Mouse (Mus musculus): ENCODE measurements around the gene Spag5. TPM values are rescaled to one million over a fixed set of nuclear protein-coding genes. Genes with fewer than 3 reads are reported as not detected.

Gene Spag5
- polyA plus RNA-seq, 1 experiment from 2014 or later: 21.6 TPM

DNA sequence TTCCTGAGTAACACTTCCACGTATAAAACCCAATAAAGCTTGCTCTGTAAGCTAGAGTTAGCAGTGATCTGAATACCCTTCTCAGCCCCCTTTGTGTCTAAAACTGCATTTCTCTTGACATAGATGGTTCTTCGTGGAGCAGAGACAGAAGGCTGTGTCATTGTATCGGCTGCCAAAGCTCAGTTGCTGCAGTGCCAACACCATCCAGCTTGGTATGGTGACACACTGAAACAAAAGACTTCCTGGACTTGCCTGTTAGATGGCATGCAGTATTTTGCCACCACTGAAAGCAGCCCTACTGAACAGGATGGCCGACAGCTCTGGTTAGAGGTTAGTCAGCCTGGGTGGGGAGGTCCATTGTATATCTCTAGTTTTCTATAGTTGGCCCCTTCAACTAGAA is 21.7 kb upstream of the Spag5 start:
- Histone ChIP-seq H3K27me3 (no peaks in the 10 kb centered on the region), H3K36me3 (peaks cover 98% of the 10 kb centered on the region)
- 91% methylated on average over 4 of the region's 4 CpGs for WGBS

DNA sequence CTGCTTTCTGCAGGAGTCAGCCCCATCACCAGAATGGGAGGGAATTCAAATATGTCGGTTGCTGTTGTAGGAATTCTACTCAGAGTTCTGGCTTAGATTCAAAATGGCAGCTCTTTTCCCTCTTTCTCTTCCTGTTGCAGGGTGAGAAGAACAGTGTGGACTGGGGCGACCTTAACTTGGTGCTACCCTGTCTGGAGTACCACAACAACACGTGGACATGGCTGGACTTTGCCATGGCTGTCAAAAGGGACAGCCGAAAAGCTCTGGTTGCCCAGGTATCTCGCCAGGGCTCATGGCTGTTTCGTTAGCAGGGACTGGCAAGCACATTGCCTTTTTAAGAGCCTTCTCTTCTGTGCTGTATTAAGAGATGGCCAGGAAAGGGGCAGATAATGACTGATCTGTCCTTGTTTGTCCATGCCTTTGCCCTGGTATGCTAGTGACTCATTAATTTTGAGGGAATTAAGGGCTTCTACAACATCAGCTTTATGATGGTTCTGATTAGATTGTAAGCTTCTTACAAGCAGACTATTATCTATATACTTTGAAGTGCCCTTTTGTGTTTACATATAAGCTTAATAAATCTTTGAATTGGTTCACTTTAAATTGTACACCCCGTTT is 12.1 kb upstream of the Spag5 start:
- no peaks in the 10 kb centered on the region for H3K27me3 ChIP-seq
- H3K4me2 ChIP-seq: no peak overlapping the region
- H3K27ac ChIP-seq: no peak overlapping the region
- no peak overlapping the region for H3K9ac ChIP-seq
- ATAC-seq (replicated peaks; ENCODE audit: insufficient number of reproducible peaks, insufficient read depth, low FRiP score, low read depth): no peak
- H3K36me3 ChIP-seq: peaks cover 79% of the 10 kb centered on the region
- no peaks in the 10 kb centered on the region for H3K4me1 ChIP-seq (replicated peaks)
- 89% methylated on average over 7 of the region's 7 CpGs for WGBS
- no peaks in the 10 kb centered on the region for H3K9me3 ChIP-seq (replicated peaks)
- no peak overlapping the region for H3K4me3 ChIP-seq

More for the DNA sequence above, 21.7 kb upstream of the Spag5 start:
- H3K4me2 ChIP-seq: no peak overlapping the region
- ATAC-seq (replicated peaks; ENCODE audit: insufficient number of reproducible peaks, insufficient read depth, low FRiP score, low read depth): no peak
- no peak overlapping the region for H3K9ac ChIP-seq
- H3K27ac ChIP-seq: no peak overlapping the region
- H3K9me3 ChIP-seq (replicated peaks): no peaks in the 10 kb centered on the region
- no peak overlapping the region for H3K4me3 ChIP-seq
- H3K4me1 ChIP-seq (replicated peaks): 0 out of 2 replicates have a peak, but pooled peaks cover 3% of the 10 kb centered on the region

DNA sequence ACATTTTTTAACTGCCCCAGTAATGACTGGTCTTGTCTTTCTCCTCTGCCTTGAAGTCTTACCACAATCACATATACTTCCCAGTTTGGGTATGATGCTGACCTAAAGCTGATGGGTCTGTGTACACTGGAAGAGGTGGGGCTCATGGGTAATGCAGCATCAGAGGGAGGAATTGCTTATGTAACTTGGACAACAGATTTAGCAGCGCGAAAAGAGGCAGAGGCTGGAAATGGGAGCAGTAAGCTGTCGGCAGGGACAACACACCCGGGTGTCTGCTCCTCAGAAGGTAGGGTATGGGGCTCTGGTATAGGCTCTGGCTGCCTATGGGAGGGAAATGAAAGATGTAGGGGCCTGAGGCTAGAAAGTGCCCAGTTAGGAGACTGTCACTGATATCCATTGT is 10.7 kb upstream of the Spag5 start, which contains the start of gene BC030499:
TSS of gene BC030499 (plus strand) at position 188 of the 400 bp plus-strand sequence.
- Histone ChIP-seq H3K27ac (no peak within 1 kb of the TSS), H3K4me3 (no peak within 1 kb of the TSS), H3K27me3 (no peaks in the 10 kb centered on the region), H3K4me2 (no peak within 1 kb of the TSS), H3K9me3 (replicated peaks) (no peaks in the 10 kb centered on the region), H3K4me1 (replicated peaks) (no peaks in the 10 kb centered on the region), H3K36me3 (peaks cover 65% of the 10 kb centered on the region), H3K9ac (no peak within 1 kb of the TSS)
- ATAC-seq (replicated peaks; ENCODE audit: insufficient number of reproducible peaks, insufficient read depth, low FRiP score, low read depth): no peak
- 85% methylated on average over 4 of the region's 4 CpGs for WGBS

- Histone ChIP-seq H3K4me1 (replicated peaks) (no peaks in the 10 kb centered on the region), H3K9me3 (replicated peaks) (no peaks in the 10 kb centered on the region; the same call in 1 of the 2 replicates), H3K9ac (no peak overlapping the region), H3K4me2 (no peak overlapping the region), H3K27me3 (no peaks in the 10 kb centered on the region), H3K36me3 (peaks cover 30% of the 10 kb centered on the region), H3K27ac (no peak overlapping the region), H3K4me3 (no peak overlapping the region)
- ATAC-seq (replicated peaks; ENCODE audit: insufficient number of reproducible peaks, insufficient read depth, low FRiP score, low read depth): no peak
- 93% methylated on average over 6 of the region's 6 CpGs for WGBS
These were observed 6.7 kb upstream of the Spag5 start for GRCm38 (mm10) chr11:78294585-78294984.

DNA sequence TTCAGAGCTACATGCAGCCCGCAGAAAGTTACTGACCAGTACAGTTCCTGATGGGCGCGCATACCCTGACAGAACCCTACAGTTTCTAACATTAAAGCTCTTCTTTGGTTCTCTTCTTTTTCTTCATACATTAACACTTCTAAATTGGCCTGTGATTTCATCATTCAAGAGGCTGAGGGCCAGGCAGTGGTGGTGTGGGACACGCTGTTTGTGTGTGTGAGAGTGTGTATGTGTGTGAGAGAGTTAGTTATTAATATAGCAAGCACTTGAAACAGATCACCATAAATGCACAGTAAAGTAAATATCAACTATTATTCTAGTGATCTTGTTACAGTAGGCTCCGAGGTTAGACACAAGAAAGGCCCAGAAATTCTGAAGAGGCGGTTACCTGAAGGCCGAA is 412 bp upstream of the Spag5 start:
- 62% methylated on average over 7 of the region's 7 CpGs for WGBS
- H3K9ac ChIP-seq: peak overlapping the region; percentile 75
- no peak for ATAC-seq (replicated peaks; ENCODE audit: insufficient number of reproducible peaks, insufficient read depth, low FRiP score, low read depth)

GRCm38 (mm10) chr11:78305272-78305671 is 3.9 kb downstream of the Spag5 start:
- Histone ChIP-seq H3K27ac (no peak overlapping the region), H3K27me3 (no peaks in the 10 kb centered on the region), H3K9ac (no peak overlapping the region), H3K4me1 (replicated peaks) (peaks cover 12% of the 10 kb centered on the region), H3K4me3 (no peak overlapping the region), H3K36me3 (peaks cover 34% of the 10 kb centered on the region), H3K4me2 (no peak overlapping the region), H3K9me3 (replicated peaks) (no peaks in the 10 kb centered on the region)
- ATAC-seq (replicated peaks; ENCODE audit: insufficient number of reproducible peaks, insufficient read depth, low FRiP score, low read depth): no peak
- 79% methylated on average over 4 of the region's 4 CpGs for WGBS

More for the DNA sequence above, 412 bp upstream of the Spag5 start:
- H3K9me3 ChIP-seq (replicated peaks): no peaks in the 10 kb centered on the region; the same call in 1 of the 2 replicates
- H3K4me2 ChIP-seq: peak overlapping the region; percentile 83
- peak overlapping the region; percentile 74 for H3K4me3 ChIP-seq
- peaks cover 21% of the 10 kb centered on the region for H3K36me3 ChIP-seq
- H3K27me3 ChIP-seq: no peaks in the 10 kb centered on the region
- H3K27ac ChIP-seq: peak overlapping the region; percentile 63
- H3K4me1 ChIP-seq (replicated peaks): peaks cover 12% of the 10 kb centered on the region

DNA sequence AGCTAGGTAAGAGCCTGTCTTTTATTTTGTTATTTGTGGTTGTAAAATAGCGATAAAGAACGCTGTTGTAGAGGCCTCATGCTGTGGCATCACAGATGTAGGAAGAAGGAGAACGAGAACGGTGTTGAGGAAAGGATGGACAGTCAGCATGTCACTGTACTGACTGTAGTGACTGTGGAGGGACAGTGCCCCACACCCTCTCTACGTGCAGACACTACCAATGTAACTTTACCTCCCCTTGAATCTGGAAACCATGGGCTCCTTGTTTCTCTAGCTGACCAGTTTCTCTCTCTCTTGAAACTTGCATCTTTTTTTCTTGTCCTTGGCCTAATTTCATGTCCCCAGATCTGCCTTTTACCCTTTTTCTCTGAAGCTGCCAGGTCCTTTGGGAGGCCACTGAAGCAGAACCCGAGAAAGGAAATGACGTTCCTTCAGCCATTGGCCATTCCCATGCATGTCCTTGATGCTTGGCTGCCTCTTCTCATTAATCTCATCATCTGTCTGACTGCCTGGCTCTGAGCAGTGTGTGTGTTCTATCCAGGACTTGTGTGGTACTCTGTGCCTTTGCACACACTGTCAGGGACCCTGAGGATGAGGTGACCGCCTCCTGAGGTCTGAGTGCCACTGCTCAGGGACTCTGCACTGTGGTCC is 9.7 kb downstream of the Spag5 start:
- peaks cover 42% of the 10 kb centered on the region for H3K36me3 ChIP-seq
- no peak for ATAC-seq (replicated peaks; ENCODE audit: insufficient number of reproducible peaks, insufficient read depth, low FRiP score, low read depth)
- H3K27me3 ChIP-seq: no peaks in the 10 kb centered on the region
- H3K9ac ChIP-seq: no peak overlapping the region
- no peaks in the 10 kb centered on the region; the same call in 1 of the 2 replicates for H3K4me1 ChIP-seq (replicated peaks)
- H3K4me2 ChIP-seq: no peak overlapping the region
- H3K9me3 ChIP-seq (replicated peaks): no peaks in the 10 kb centered on the region
- WGBS: 90% methylated on average over 8 of the region's 8 CpGs
- no peak overlapping the region for H3K27ac ChIP-seq
- H3K4me3 ChIP-seq: no peak overlapping the region

DNA sequence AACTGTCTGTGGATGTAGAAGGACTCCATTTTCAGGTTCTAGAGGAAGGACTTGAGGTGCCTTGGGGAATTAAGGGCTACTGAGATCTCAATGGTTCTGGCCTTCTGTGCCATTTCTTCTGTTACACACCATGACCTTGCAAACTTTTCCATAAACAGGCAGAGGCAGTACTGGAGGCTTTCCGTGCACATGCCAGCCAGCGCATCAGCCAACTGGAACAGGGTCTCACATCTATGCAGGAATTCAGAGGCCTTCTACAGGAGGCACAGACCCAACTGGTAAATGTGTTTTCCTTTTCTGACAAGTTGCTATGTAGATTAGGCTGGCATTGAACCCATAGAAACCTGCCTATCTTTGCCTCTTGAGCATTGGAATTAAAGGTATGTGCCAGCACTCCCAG is 12.3 kb downstream of the Spag5 start:
- H3K36me3 ChIP-seq: peaks cover 64% of the 10 kb centered on the region
- H3K27me3 ChIP-seq: no peaks in the 10 kb centered on the region
- H3K4me2 ChIP-seq: no peak overlapping the region
- no peak overlapping the region for H3K4me3 ChIP-seq
- no peak overlapping the region for H3K27ac ChIP-seq
- no peaks in the 10 kb centered on the region for H3K9me3 ChIP-seq (replicated peaks)
- no peak for ATAC-seq (replicated peaks; ENCODE audit: insufficient number of reproducible peaks, insufficient read depth, low FRiP score, low read depth)
- 91% methylated on average over 2 of the region's 2 CpGs for WGBS
- no peaks in the 10 kb centered on the region; the same call in 1 of the 2 replicates for H3K4me1 ChIP-seq (replicated peaks)
- H3K9ac ChIP-seq: no peak overlapping the region

- 93% methylated on average over 2 of the region's 2 CpGs for WGBS
- no peak overlapping the region for H3K27ac ChIP-seq
- peaks cover 16% of the 10 kb centered on the region for H3K4me1 ChIP-seq (replicated peaks)
- H3K4me2 ChIP-seq: no peak overlapping the region
- no peak for ATAC-seq (replicated peaks; ENCODE audit: insufficient number of reproducible peaks, insufficient read depth, low FRiP score, low read depth)
- H3K9ac ChIP-seq: no peak overlapping the region
- H3K27me3 ChIP-seq: no peaks in the 10 kb centered on the region
- peaks cover 79% of the 10 kb centered on the region for H3K36me3 ChIP-seq
- no peak overlapping the region for H3K4me3 ChIP-seq
- H3K9me3 ChIP-seq (replicated peaks): no peaks in the 10 kb centered on the region
These were observed 17.1 kb downstream of the Spag5 start for GRCm38 (mm10) chr11:78318411-78318810.

GRCm38 (mm10) chr11:78322076-78322831 is 20.9 kb downstream of the Spag5 start:
- H3K4me3 ChIP-seq: peak overlapping the region; percentile 37; the same call in 1 of the 2 replicates
- H3K9me3 ChIP-seq (replicated peaks): no peaks in the 10 kb centered on the region
- ATAC-seq (replicated peaks; ENCODE audit: insufficient number of reproducible peaks, insufficient read depth, low FRiP score, low read depth): no peak
- H3K36me3 ChIP-seq: peaks cover 46% of the 10 kb centered on the region
- H3K4me1 ChIP-seq (replicated peaks): peaks cover 27% of the 10 kb centered on the region
- H3K4me2 ChIP-seq: peak overlapping the region; percentile 59
- WGBS: 55% methylated on average over 2 of the region's 2 CpGs
- H3K27me3 ChIP-seq: no peaks in the 10 kb centered on the region
- peak overlapping the region; percentile 67 for H3K27ac ChIP-seq
- no peak overlapping the region for H3K9ac ChIP-seq

GRCm38 (mm10) chr11:78322860-78323259 is 21.5 kb downstream of the Spag5 start, which contains the start of gene Aldoc:
Aldoc (plus strand) TSS chr11:78322968.
- Histone ChIP-seq H3K27me3 (no peaks in the 10 kb centered on the region), H3K27ac (peak within 1 kb of the TSS; percentile 67), H3K36me3 (peaks cover 41% of the 10 kb centered on the region), H3K4me1 (replicated peaks) (peaks cover 27% of the 10 kb centered on the region), H3K9me3 (replicated peaks) (no peaks in the 10 kb centered on the region), H3K4me3 (peak within 1 kb of the TSS; percentile 37), H3K4me2 (peak within 1 kb of the TSS; percentile 59), H3K9ac (no peak within 1 kb of the TSS)
- WGBS: 5% methylated on average over 15 of the region's 15 CpGs
- ATAC-seq (replicated peaks; ENCODE audit: insufficient number of reproducible peaks, insufficient read depth, low FRiP score, low read depth): peak; percentile 94

Data from heart, embryonic 15.5 days (tissue).